Mouse (Mus musculus) liver, embryonic 14.5 days (tissue): ENCODE data around the gene Shroom3. TPM values are rescaled to one million over a fixed set of nuclear protein-coding genes. Genes with fewer than 3 reads are reported as not detected.

Experiments
- ATAC-seq: fragments of 200-750 bp; cut with Nextera tagmentation; 2 replicates; pipeline ENCODE4 v1.8.0; 2017; ENCODE audit warnings: moderate number of reproducible peaks, mild to moderate bottlenecking, moderate library complexity; ENCODE audit not compliant: insufficient read depth
- DNase-seq, 3 experiments: peaks; one replicate each; pipeline ENCODE4 v3.0.0-alpha.2; 2012 to 2013; ENCODE audit warnings: low read depth in 3 of 3, low spot score in 3 of 3
- H3K27ac ChIP-seq: fragments of 300-500 bp; sonication (generic); 2 replicates; pipeline ENCODE4 v1.5.1; 2014; ENCODE audit warnings: moderate library complexity, mild to moderate bottlenecking, control low read depth, inconsistent platforms
- H3K27me3 ChIP-seq: fragments of 300-500 bp; sonication (generic); 2 replicates; pipeline ENCODE4 v1.6.1; 2014; ENCODE audit warnings: mild to moderate bottlenecking, low read length, moderate library complexity; ENCODE audit not compliant: control insufficient read depth, insufficient read depth
- H3K36me3 ChIP-seq: fragments of 300-500 bp; sonication (generic); replicated peaks from 2 replicates; pipeline ENCODE4 v1.6.1; 2014; ENCODE audit warnings: low read depth; ENCODE audit not compliant: control insufficient read depth, insufficient read depth
- H3K4me1 ChIP-seq, 2 experiments: fragments of 200-500 bp in 1 of 2; fragments of 300-500 bp in 1 of 2; sonication (generic) in 1 of 2; replicated peaks; 2 replicates each; pipeline ENCODE4 v1.6.1; 2012 to 2014; ENCODE audit warnings: antibody characterized with exemption in 1 of 2, inconsistent platforms in 1 of 2, low read length in 1 of 2; ENCODE audit not compliant: control insufficient read depth in 2 of 2, insufficient read depth in 2 of 2
- H3K4me2 ChIP-seq: fragments of 300-500 bp; sonication (generic); 2 replicates; pipeline ENCODE4 v1.6.1; 2014; ENCODE audit warnings: low read depth, mild to moderate bottlenecking, control low read depth, moderate library complexity
- H3K4me3 ChIP-seq, 2 experiments: fragments of 200-500 bp in 1 of 2; fragments of 300-500 bp in 1 of 2; sonication (generic) in 1 of 2; 2 replicates each; pipeline ENCODE4 v1.5.1; 2012 to 2014; ENCODE audit warnings: low read depth in 2 of 2, low read length in 2 of 2, mild to moderate bottlenecking in 2 of 2, control low read depth in 1 of 2, inconsistent platforms in 1 of 2, moderate library complexity in 1 of 2; ENCODE audit not compliant: insufficient read depth in 1 of 2
- H3K9ac ChIP-seq: fragments of 300-500 bp; sonication (generic); replicated peaks from 2 replicates; pipeline ENCODE4 v1.6.1; 2014; ENCODE audit warnings: mild to moderate bottlenecking, control low read depth, moderate library complexity
- H3K9me3 ChIP-seq: fragments of 300-500 bp; sonication (generic); 2 replicates; pipeline ENCODE4 v1.6.1; 2016; ENCODE audit warnings: low read length, mixed read lengths; ENCODE audit not compliant: control insufficient read depth
- CTCF ChIP-seq: IDR thresholded peaks from 2 replicates; pipeline ENCODE4 v1.5.1; 2016; ENCODE audit warnings: antibody characterized with exemption, low read depth, control low read depth
- EP300 ChIP-seq: IDR thresholded peaks from 2 replicates; pipeline ENCODE4 v1.6.1; 2016; ENCODE audit warnings: antibody characterized with exemption, low read depth
- WGBS: fragments of 180-500 bp; shearing (Covaris S2); extraction: QIAGEN DNeasy Blood & Tissue Kit; methylation state at CpG from one replicate; pipeline ENCODE4 v1.1.7; 2014; ENCODE audit not compliant: insufficient replicate concordance; 5-methylcytosine and 5-hydroxymethylcytosine counted together
- polyA plus RNA-seq, 2 experiments: library from polyadenylated mRNA; depleted of rRNA in 1 of 2; stranded (reverse) in 1 of 2; unstranded in 1 of 2; fragments of >200 nt; fragmentation: Nextera tagmentation in 1 of 2; extraction: Ambion mirVana in 1 of 2; gene quantifications; 2 replicates each; pipeline versions ENCODE4 v1.2.1 to v1.2.3; 2012 to 2014

The Shroom3 gene
- polyA plus RNA-seq, 2 experiments, result 0.11 to 0.30 TPM

DNA sequence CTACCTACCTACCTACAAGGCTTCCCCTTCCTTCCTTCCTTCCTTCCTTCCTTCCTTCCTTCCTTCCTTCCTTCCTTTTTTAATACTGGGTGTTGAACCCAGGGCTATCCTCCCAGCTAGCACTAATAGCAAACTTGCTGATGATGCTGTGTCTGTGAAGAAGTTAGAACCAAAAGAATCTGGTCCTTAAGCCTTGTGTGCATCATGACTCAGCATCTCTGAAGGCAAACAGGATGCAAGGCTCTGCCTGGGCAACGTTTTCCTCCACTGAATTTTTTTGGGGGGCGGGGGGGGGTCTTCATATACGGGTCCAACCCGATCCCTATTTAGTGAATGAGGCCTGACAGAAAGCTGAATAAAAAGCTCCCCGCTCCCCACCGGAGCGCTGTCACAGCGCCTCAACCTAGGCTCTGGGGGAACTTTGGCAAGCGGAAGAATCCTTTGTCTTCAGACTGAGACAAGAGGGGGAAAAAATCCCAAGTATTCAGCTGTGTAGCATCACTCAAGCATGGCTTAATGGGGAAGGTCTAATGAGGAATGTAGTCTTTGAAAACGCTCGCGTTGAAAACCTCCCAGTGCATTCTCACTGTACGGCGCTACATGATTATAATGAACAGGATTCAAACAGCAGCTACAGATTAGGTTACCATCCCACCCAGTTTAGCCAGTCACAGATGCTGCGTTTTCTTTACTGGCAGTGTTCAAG, 15.0 kb downstream of the Shroom3 start:
- H3K36me3 ChIP-seq, result no peaks in the 10 kb centered on the region
- no peak for TF ChIP-seq CTCF
- no peak for TF ChIP-seq EP300
- DNase-seq, result no peak
- H3K9me3 ChIP-seq, result no peaks in the 10 kb centered on the region
- ATAC-seq, result no peak
- no peak overlapping the region for H3K4me2 ChIP-seq
- 14% methylated on average over 15 of the region's 15 CpGs for WGBS
- H3K4me1 ChIP-seq, result no peaks in the 10 kb centered on the region; a peak in 1 of 4 replicates
- H3K27ac ChIP-seq, result no peak overlapping the region
- no peak overlapping the region for H3K9ac ChIP-seq
- H3K27me3 ChIP-seq, result no peaks in the 10 kb centered on the region
- H3K4me3 ChIP-seq, result no peak overlapping the region

DNA sequence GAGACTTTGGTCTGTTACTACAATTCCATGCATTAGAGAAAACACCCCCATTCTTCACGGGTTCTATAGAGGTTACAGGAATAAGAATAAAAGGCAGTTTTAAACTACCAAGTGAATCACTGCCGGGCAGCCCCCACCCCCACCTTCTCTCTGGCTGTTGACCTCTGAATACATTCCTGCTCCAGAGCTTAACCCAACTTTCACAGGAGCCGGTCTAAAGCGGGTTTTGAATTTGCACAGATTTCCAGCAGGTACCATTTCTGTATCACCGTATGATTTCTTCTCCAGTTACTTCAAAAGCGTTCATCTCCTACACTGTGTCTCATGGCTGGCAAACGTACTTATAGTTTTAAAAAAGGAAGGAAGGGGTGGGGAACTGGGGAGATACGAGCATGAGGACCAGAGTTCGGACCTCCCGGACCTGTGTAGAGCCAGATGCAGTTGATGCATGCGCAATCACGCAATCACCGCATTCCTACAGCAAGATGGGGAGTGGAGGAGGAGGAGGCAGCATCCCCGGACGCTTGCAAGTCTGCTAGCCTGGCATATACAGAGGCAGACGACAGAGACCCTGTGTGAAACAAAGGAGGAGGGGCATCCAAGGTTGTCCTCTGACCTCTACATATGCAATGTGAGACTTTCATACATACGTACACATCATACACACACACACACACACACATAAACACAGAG, 15.7 kb downstream of the Shroom3 start:
- Histone ChIP-seq H3K27me3 (no peaks in the 10 kb centered on the region), H3K4me1 (no peaks in the 10 kb centered on the region; a peak in 1 of 4 replicates), H3K4me3 (no peak overlapping the region), H3K36me3 (no peaks in the 10 kb centered on the region), H3K27ac (no peak overlapping the region), H3K9ac (no peak overlapping the region), H3K9me3 (no peaks in the 10 kb centered on the region), H3K4me2 (no peak overlapping the region)
- DNase-seq (no peak), ATAC-seq (no peak)
- TF ChIP-seq CTCF, result no peak
- no peak for TF ChIP-seq EP300
- 31% methylated on average over 17 of the region's 17 CpGs for WGBS

DNA sequence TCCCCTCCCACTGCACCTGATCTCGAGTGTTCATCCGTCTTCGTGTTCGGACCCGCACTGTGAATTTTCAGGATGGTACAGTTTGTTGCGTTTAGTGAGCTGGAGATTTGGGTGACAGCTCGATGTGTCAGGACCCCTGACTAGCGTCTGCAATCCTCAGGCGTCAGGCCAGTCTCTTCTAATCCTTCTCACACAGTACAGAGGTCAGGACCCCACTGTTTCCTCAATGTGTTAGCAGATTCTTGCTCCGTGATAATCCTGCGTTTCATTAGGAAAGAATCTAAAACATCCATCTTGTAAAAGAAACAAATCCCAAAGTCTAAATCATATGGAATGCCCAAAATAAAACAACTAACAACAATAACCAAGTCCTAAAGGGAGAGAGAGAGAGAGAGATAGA, 18.5 kb downstream of the Shroom3 start:
- Histone ChIP-seq H3K4me3 (no peak overlapping the region), H3K9me3 (no peaks in the 10 kb centered on the region), H3K9ac (no peak overlapping the region), H3K36me3 (no peaks in the 10 kb centered on the region), H3K4me1 (no peaks in the 10 kb centered on the region; a peak in 1 of 4 replicates), H3K27me3 (no peaks in the 10 kb centered on the region), H3K4me2 (no peak overlapping the region), H3K27ac (no peak overlapping the region)
- ATAC-seq (no peak), DNase-seq (no peak)
- TF ChIP-seq EP300 (no peak), CTCF (no peak)
- WGBS, result 58% methylated on average over 11 of the region's 11 CpGs

- Histone ChIP-seq H3K4me2 (no peak overlapping the region), H3K4me3 (no peak overlapping the region), H3K27me3 (no peaks in the 10 kb centered on the region), H3K36me3 (no peaks in the 10 kb centered on the region), H3K9me3 (no peaks in the 10 kb centered on the region), H3K9ac (no peak overlapping the region), H3K4me1 (no peaks in the 10 kb centered on the region; a peak in 1 of 4 replicates), H3K27ac (no peak overlapping the region)
- WGBS, result 74% methylated on average over 8 of the region's 8 CpGs
- ATAC-seq, result no peak
- no peak for TF ChIP-seq EP300
- no peak for TF ChIP-seq CTCF
- DNase-seq, result no peak
These were observed 20.4 kb downstream of the Shroom3 start for GRCm38 (mm10) chr5:92703671-92704070.

GRCm38 (mm10) chr5:92707921-92708491, 24.8 kb downstream of the Shroom3 start:
- no peak for DNase-seq
- WGBS, result 32% methylated on average over 7 of the region's 7 CpGs
- Histone ChIP-seq H3K27ac (no peak overlapping the region), H3K4me1 (no peaks in the 10 kb centered on the region), H3K27me3 (no peaks in the 10 kb centered on the region), H3K36me3 (no peaks in the 10 kb centered on the region), H3K9ac (no peak overlapping the region), H3K4me3 (no peak overlapping the region), H3K9me3 (no peaks in the 10 kb centered on the region), H3K4me2 (no peak overlapping the region)
- TF ChIP-seq CTCF (no peak), EP300 (no peak)
- no peak for ATAC-seq
